Mouse (Mus musculus) embryonic facial prominence, embryonic 15.5 days (tissue): ENCODE results near the gene Sox13. TPM values are rescaled to one million over a fixed set of nuclear protein-coding genes. Genes with fewer than 3 reads are reported as not detected.

Source experiments
- polyA plus RNA-seq: library from polyadenylated mRNA; unstranded; fragments of >200 nt; fragmentation: Nextera tagmentation; extraction: Ambion mirVana; gene quantifications from 2 replicates; pipeline ENCODE4 v1.2.1, GENCODE M21; 2015

Gene Sox13
- polyA plus RNA-seq, 1 experiment from 2014 or later = 6.1 TPM

Other genes with a start within 250 kb of the Sox13 start
- 0.48 TPM in 1 of 2 replicates, not detected in the other for gene Golt1a, start 114.6 kb downstream of the Sox13 start, polyA plus RNA-seq
- gene Kiss1, start 102.5 kb downstream of the Sox13 start, polyA plus RNA-seq = 0.49 TPM in 1 of 2 replicates, not detected in the other
- gene Ren1, start 73.9 kb downstream of the Sox13 start, polyA plus RNA-seq = 0.16 and 0.24 TPM in 2 replicates
- 6.2 and 6.5 TPM in 2 replicates for gene Etnk2, start 60.8 kb downstream of the Sox13 start, polyA plus RNA-seq
- 524 and 525 TPM in 2 replicates for gene Snrpe, start 185.9 kb upstream of the Sox13 start, polyA plus RNA-seq
- gene Zbed6, start 236.5 kb upstream of the Sox13 start, polyA plus RNA-seq = not detected in 2 replicates
- 5.5 and 6.6 TPM in 2 replicates for gene Gm38394, start 236.9 kb upstream of the Sox13 start, polyA plus RNA-seq